Mouse (Mus musculus) forebrain, embryonic 11.5 days (tissue): ENCODE results near the gene Iqcj. TPM values are rescaled to one million over a fixed set of nuclear protein-coding genes. Genes with fewer than 3 reads are reported as not detected.

Experiments used
- ATAC-seq: fragments of 200-750 bp; cut with Nextera tagmentation; replicated peaks from 2 replicates; pipeline ENCODE4 v1.8.0; 2017; ENCODE audit warnings: moderate TSS enrichment; ENCODE audit not compliant: low FRiP score
- DNase-seq: peaks from one replicate; pipeline ENCODE4 v3.0.0-alpha.2; 2017; ENCODE audit warnings: low spot score
- H3K27ac ChIP-seq: fragments of 300-500 bp; sonication (generic); 2 replicates; pipeline ENCODE4 v1.5.1; 2014; ENCODE audit warnings: low read depth, low read length
- H3K27me3 ChIP-seq: fragments of 300-500 bp; sonication (generic); 2 replicates; pipeline ENCODE4 v1.6.1; 2014; ENCODE audit warnings: mild to moderate bottlenecking, low read length, mixed read lengths; ENCODE audit not compliant: control insufficient read depth, insufficient read depth
- H3K36me3 ChIP-seq: fragments of 300-500 bp; sonication (generic); 2 replicates; pipeline ENCODE4 v1.6.1; 2014; ENCODE audit warnings: mild to moderate bottlenecking, low read length, moderate library complexity, mixed read lengths; ENCODE audit not compliant: control insufficient read depth, insufficient read depth
- H3K4me1 ChIP-seq: fragments of 300-500 bp; sonication (generic); replicated peaks from 2 replicates; pipeline ENCODE4 v1.6.1; 2014; ENCODE audit warnings: low read length, mixed read lengths; ENCODE audit not compliant: control insufficient read depth, insufficient read depth
- H3K4me2 ChIP-seq: fragments of 300-500 bp; sonication (generic); 2 replicates; pipeline ENCODE4 v1.6.1; 2014; ENCODE audit warnings: low read depth, mild to moderate bottlenecking, low read length, moderate library complexity, mixed read lengths; ENCODE audit not compliant: severe bottlenecking
- H3K4me3 ChIP-seq: fragments of 300-500 bp; sonication (generic); 2 replicates; pipeline ENCODE4 v1.5.1; 2014; ENCODE audit warnings: low read depth, low read length
- H3K9ac ChIP-seq: fragments of 300-500 bp; sonication (generic); 2 replicates; pipeline ENCODE4 v1.6.1; 2014; ENCODE audit warnings: low read length
- H3K9me3 ChIP-seq: fragments of 300-500 bp; sonication (generic); 2 replicates; pipeline ENCODE4 v1.6.1; 2016; ENCODE audit warnings: low read length, mixed read lengths; ENCODE audit not compliant: control insufficient read depth
- WGBS: fragments of 180-500 bp; shearing (Covaris S2); extraction: QIAGEN DNeasy Blood & Tissue Kit; methylation state at CpG from one replicate; pipeline ENCODE4 v1.1.7; 2014; 5-methylcytosine and 5-hydroxymethylcytosine counted together
- polyA plus RNA-seq: library from polyadenylated mRNA; unstranded; fragments of >200 nt; fragmentation: Nextera tagmentation; extraction: Ambion mirVana; gene quantifications from 2 replicates; pipeline ENCODE4 v1.2.1, GENCODE M21; 2014

Iqcj gene
- polyA plus RNA-seq, 1 experiment from 2014 or later, result 0.53 TPM

DNA sequence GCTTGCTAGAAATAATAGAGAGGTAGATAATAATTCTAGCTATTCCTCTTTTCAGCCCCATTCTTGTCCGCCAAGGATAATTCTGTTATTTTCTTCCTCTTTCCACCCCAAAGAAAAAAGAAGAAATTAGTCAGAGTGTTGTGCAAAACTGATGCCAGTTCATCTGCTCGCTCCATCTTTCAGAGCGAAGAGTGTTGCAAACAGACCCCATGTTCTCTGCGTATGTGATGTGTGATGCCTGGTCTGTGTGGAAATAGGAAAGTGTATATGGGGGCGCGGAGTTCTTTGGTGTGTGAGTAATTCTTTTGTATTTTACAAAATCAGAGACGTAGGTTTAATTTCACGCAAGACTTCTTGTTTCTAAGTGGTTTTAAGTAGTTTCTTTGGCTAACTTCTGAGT, 39.2 kb downstream of the Iqcj start:
- Histone ChIP-seq H3K4me2 (no peak overlapping the region), H3K27me3 (no peaks in the 10 kb centered on the region), H3K36me3 (no peaks in the 10 kb centered on the region), H3K9ac (no peak overlapping the region), H3K27ac (no peak overlapping the region), H3K4me1 (no peaks in the 10 kb centered on the region), H3K9me3 (no peaks in the 10 kb centered on the region), H3K4me3 (no peak overlapping the region)
- DNase-seq (no peak), ATAC-seq (no peak)
- 76% methylated on average over 8 of the region's 8 CpGs for WGBS

DNA sequence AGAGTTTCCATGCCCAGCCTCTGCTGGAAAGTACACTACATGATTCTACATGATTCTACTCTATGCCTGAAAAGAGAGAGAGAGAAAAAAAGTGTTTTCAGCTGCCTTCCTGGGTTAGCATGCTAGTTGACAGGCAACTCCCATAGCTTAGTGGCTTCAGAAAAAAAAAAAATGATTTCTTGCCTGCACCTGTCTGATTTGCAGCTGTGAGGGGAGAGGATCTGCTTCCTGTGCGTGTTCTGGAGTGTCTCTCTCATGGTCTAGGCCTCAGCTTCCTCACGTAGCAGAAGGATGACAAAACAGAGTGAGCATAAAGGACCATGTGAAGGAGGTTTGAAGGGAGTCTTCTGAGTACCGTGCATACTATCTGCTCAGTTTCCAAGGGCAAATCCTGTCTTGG, 39.9 kb downstream of the Iqcj start:
- Histone ChIP-seq H3K27me3 (no peaks in the 10 kb centered on the region), H3K4me2 (no peak overlapping the region), H3K27ac (no peak overlapping the region), H3K36me3 (no peaks in the 10 kb centered on the region), H3K4me3 (no peak overlapping the region), H3K4me1 (no peaks in the 10 kb centered on the region), H3K9ac (no peak overlapping the region), H3K9me3 (no peaks in the 10 kb centered on the region)
- ATAC-seq, result no peak
- 83% methylated on average over 3 of the region's 3 CpGs for WGBS
- no peak for DNase-seq

DNA sequence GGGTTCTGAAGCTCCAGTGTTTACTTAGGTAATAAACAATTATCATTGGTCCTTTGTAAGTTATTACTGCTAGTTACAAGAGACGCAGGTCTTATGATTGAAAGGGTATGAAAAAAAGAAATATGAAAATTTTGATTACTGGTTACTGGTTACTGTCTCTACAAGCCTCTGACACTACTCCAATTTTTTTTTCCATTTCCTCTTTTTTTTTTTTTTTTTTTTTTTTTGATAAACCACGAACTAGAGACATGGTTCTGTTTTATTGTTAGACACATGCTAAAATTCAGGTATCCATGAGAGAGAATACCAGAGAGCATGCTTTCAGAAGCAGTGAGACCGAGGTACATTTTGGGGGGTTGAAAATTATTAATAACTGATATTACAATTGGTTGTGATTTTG, 43.8 kb downstream of the Iqcj start:
- DNase-seq (no peak), ATAC-seq (no peak)
- no peak overlapping the region for H3K4me2 ChIP-seq
- H3K9me3 ChIP-seq, result no peaks in the 10 kb centered on the region
- H3K27ac ChIP-seq, result no peak overlapping the region
- no peak overlapping the region for H3K9ac ChIP-seq
- H3K27me3 ChIP-seq, result no peaks in the 10 kb centered on the region
- no peak overlapping the region for H3K4me3 ChIP-seq
- no peaks in the 10 kb centered on the region for H3K4me1 ChIP-seq
- no peaks in the 10 kb centered on the region for H3K36me3 ChIP-seq
- 88% methylated on average over 3 of the region's 3 CpGs for WGBS

GRCm38 (mm10) chr3:67947000-67947399, 55.0 kb downstream of the Iqcj start:
- Histone ChIP-seq H3K9ac (no peak overlapping the region), H3K9me3 (no peaks in the 10 kb centered on the region), H3K27ac (no peak overlapping the region), H3K4me2 (no peak overlapping the region), H3K27me3 (no peaks in the 10 kb centered on the region), H3K4me3 (no peak overlapping the region), H3K36me3 (no peaks in the 10 kb centered on the region), H3K4me1 (peaks cover under 1% of the 10 kb centered on the region; the same call in 1 of the 2 replicates)
- 82% methylated on average over 2 of the region's 2 CpGs for WGBS
- DNase-seq (no peak), ATAC-seq (no peak)

DNA sequence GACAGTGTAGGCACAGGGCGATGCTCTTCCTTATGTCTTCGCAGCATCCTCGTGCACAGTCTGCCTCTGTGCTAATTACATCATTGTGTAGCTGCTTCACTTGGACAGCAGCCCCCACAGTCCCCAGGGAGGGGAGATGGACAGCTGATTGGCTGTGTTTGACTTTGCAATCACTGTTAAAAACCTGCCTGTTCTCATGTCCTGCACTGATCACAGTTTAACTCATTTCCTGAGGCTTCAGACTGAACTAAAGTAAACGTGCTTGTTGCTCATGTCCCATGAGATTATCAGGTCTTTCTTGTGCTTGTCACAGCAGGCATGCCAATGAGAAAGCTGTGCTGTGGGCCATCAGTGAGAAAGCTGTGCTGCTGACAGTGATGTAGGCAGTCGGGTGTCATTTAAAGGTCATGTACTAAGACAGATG, 60.5 kb downstream of the Iqcj start:
- DNase-seq, result no peak
- peaks cover 9% of the 10 kb centered on the region; the same call in 1 of the 2 replicates for H3K4me1 ChIP-seq
- 51% methylated on average over 5 of the region's 5 CpGs for WGBS
- no peak overlapping the region for H3K4me3 ChIP-seq
- H3K27ac ChIP-seq, result no peak overlapping the region
- H3K4me2 ChIP-seq, result no peak overlapping the region
- no peaks in the 10 kb centered on the region for H3K9me3 ChIP-seq
- no peaks in the 10 kb centered on the region for H3K27me3 ChIP-seq
- 0 out of 2 replicates have a peak overlapping the region, but pooled peaks have one; percentile 9 for H3K9ac ChIP-seq
- H3K36me3 ChIP-seq, result no peaks in the 10 kb centered on the region
- 0 out of 2 replicates have a peak, but pooled peaks have one; percentile 20 for ATAC-seq

- WGBS, result 33% methylated on average over 5 of the region's 5 CpGs
- ATAC-seq (peak; percentile 88), DNase-seq (peak; percentile 81)
- no peaks in the 10 kb centered on the region for H3K36me3 ChIP-seq
- H3K27ac ChIP-seq, result peak overlapping the region; percentile 50; the same call in 1 of the 2 replicates
- H3K27me3 ChIP-seq, result peaks cover 3% of the 10 kb centered on the region; the same call in 1 of the 2 replicates
- H3K9ac ChIP-seq, result no peak overlapping the region
- no peaks in the 10 kb centered on the region for H3K9me3 ChIP-seq
- H3K4me3 ChIP-seq, result no peak overlapping the region
- peaks cover 9% of the 10 kb centered on the region; the same call in 1 of the 2 replicates for H3K4me1 ChIP-seq
- no peak overlapping the region for H3K4me2 ChIP-seq
Measured at GRCm38 (mm10) chr3:67954459-67955065, 62.5 kb downstream of the Iqcj start.

GRCm38 (mm10) chr3:67959672-67960071, 67.7 kb downstream of the Iqcj start:
- H3K4me3 ChIP-seq, result no peak overlapping the region

GRCm38 (mm10) chr3:67960133-67960532, 68.1 kb downstream of the Iqcj start:
- Histone ChIP-seq H3K9me3 (no peaks in the 10 kb centered on the region), H3K27me3 (peaks cover 3% of the 10 kb centered on the region; the same call in 1 of the 2 replicates), H3K4me2 (no peak overlapping the region), H3K4me1 (peaks cover 2% of the 10 kb centered on the region; the same call in 1 of the 2 replicates), H3K27ac (no peak overlapping the region), H3K36me3 (no peaks in the 10 kb centered on the region), H3K4me3 (no peak overlapping the region), H3K9ac (no peak overlapping the region)
- ATAC-seq, result peak; percentile 73
- 11% methylated on average over 3 of the region's 3 CpGs for WGBS
- DNase-seq, result no peak

More at GRCm38 (mm10) chr3:67959672-67960071, 67.7 kb downstream of the Iqcj start:
- H3K36me3 ChIP-seq, result no peaks in the 10 kb centered on the region
- ATAC-seq, result no peak; the same call in none of the 2 replicates
- no peaks in the 10 kb centered on the region for H3K9me3 ChIP-seq
- no peak for DNase-seq
- WGBS, result 27% methylated on average over 7 of the region's 7 CpGs
- H3K27me3 ChIP-seq, result peaks cover 3% of the 10 kb centered on the region; the same call in 1 of the 2 replicates
- H3K27ac ChIP-seq, result no peak overlapping the region
- H3K9ac ChIP-seq, result no peak overlapping the region
- no peak overlapping the region for H3K4me2 ChIP-seq
- peaks cover 2% of the 10 kb centered on the region; the same call in 1 of the 2 replicates for H3K4me1 ChIP-seq

GRCm38 (mm10) chr3:67960727-67961126, 68.7 kb downstream of the Iqcj start:
- Histone ChIP-seq H3K27me3 (peaks cover 3% of the 10 kb centered on the region; the same call in 1 of the 2 replicates), H3K4me2 (no peak overlapping the region), H3K9me3 (no peaks in the 10 kb centered on the region), H3K27ac (no peak overlapping the region), H3K4me3 (no peak overlapping the region), H3K36me3 (no peaks in the 10 kb centered on the region), H3K9ac (no peak overlapping the region), H3K4me1 (peaks cover 2% of the 10 kb centered on the region; the same call in 1 of the 2 replicates)
- DNase-seq, result no peak
- ATAC-seq, result no peak
